In genomic region chr11:94328644-94329025, GRCm38 (mm10) we compare ENCODE assay signal across 8 mouse cellular contexts. TPM values are rescaled to one million over a fixed set of nuclear protein-coding genes. Genes with fewer than 3 reads are reported as not detected.
DNase-seq lines count a peak whose midpoint lies in the region; ATAC-seq lines count a peak whose summit lies in the region.

No protein-coding gene starts in this region.

- DNase-seq in lung, postnatal 14 days: no peak
- peak; percentile 76 for DNase-seq in embryonic facial prominence, embryonic 11.5 days (ENCODE audit: low spot score)
- DNase-seq in hindbrain, embryonic 14.5 days (ENCODE audit: low spot score): no peak
- DNase-seq in midbrain, embryonic 14.5 days: peak; percentile 68
- DNase-seq in thymus, postnatal 14 days: no peak
- DNase-seq in ovary, postnatal 10 days (ENCODE audit: low spot score): no peak
- DNase-seq in urinary bladder, adult 18-20 months (ENCODE audit: low spot score in 2 of 2): no peak

- peak overlapping the region; percentile 74 for H3K4me2 ChIP-seq in lung, embryonic 15.5 days
- H3K4me2 ChIP-seq in embryonic facial prominence, embryonic 11.5 days (ENCODE audit: low read depth, low read length): peak overlapping the region; percentile 59
- peak overlapping the region; percentile 81 for H3K4me2 ChIP-seq in hindbrain, embryonic 14.5 days (replicated peaks)
- H3K4me2 ChIP-seq in midbrain, embryonic 14.5 days (ENCODE audit: low read length): peak overlapping the region; percentile 64

- peak overlapping the region; percentile 99 for H3K27ac ChIP-seq in lung, embryonic 15.5 days
- peak overlapping the region; percentile 97 for H3K27ac ChIP-seq in embryonic facial prominence, embryonic 11.5 days (replicated peaks; ENCODE audit: low read depth, low read length)
- H3K27ac ChIP-seq in hindbrain, embryonic 14.5 days: peak overlapping the region; percentile 99
- H3K27ac ChIP-seq in midbrain, embryonic 14.5 days (replicated peaks; ENCODE audit: low read depth, low read length): peak overlapping the region; percentile 99

- no peaks in the 10 kb centered on the region for H3K9me3 ChIP-seq in lung, embryonic 15.5 days
- H3K9me3 ChIP-seq in embryonic facial prominence, embryonic 11.5 days (replicated peaks; ENCODE audit: control insufficient read depth, low read length): no peaks in the 10 kb centered on the region
- H3K9me3 ChIP-seq in hindbrain, embryonic 14.5 days (ENCODE audit: control insufficient read depth, low read length): no peaks in the 10 kb centered on the region
- H3K9me3 ChIP-seq in midbrain, embryonic 14.5 days (ENCODE audit: control insufficient read depth, low read length): no peaks in the 10 kb centered on the region

- no peaks in the 10 kb centered on the region for H3K36me3 ChIP-seq in lung, embryonic 15.5 days
- H3K36me3 ChIP-seq in embryonic facial prominence, embryonic 11.5 days (replicated peaks; ENCODE audit: control insufficient read depth, insufficient read depth, low read depth, low read length): no peaks in the 10 kb centered on the region
- peaks cover 2% of the 10 kb centered on the region for H3K36me3 ChIP-seq in hindbrain, embryonic 14.5 days (replicated peaks; ENCODE audit: control insufficient read depth, insufficient read depth)
- 0 out of 2 replicates have a peak, but pooled peaks cover under 1% of the 10 kb centered on the region for H3K36me3 ChIP-seq in midbrain, embryonic 14.5 days (ENCODE audit: control insufficient read depth, insufficient read depth, low read length)

- no peaks in the 10 kb centered on the region for H3K27me3 ChIP-seq in lung, embryonic 15.5 days
- no peaks in the 10 kb centered on the region for H3K27me3 ChIP-seq in embryonic facial prominence, embryonic 11.5 days (ENCODE audit: control insufficient read depth, insufficient read depth, low read length)
- H3K27me3 ChIP-seq in hindbrain, embryonic 14.5 days (ENCODE audit: control insufficient read depth, insufficient read depth, low read length): no peaks in the 10 kb centered on the region
- H3K27me3 ChIP-seq in midbrain, embryonic 14.5 days (ENCODE audit: control insufficient read depth, insufficient read depth, low read length): no peaks in the 10 kb centered on the region

- no peak for ATAC-seq in lung, embryonic 15.5 days (ENCODE audit: borderline replicate concordance, extremely low read depth, low FRiP score, low TSS enrichment)
- ATAC-seq in embryonic facial prominence, embryonic 11.5 days (replicated peaks; ENCODE audit: insufficient number of reproducible peaks, low FRiP score, low TSS enrichment, low read depth): no peak
- no peak for ATAC-seq in hindbrain, embryonic 14.5 days (ENCODE audit: low FRiP score)
- ATAC-seq in midbrain, embryonic 14.5 days (ENCODE audit: low FRiP score, low TSS enrichment): no peak

- H3K4me1 ChIP-seq in lung, embryonic 15.5 days: peaks cover 32% of the 10 kb centered on the region
- H3K4me1 ChIP-seq in embryonic facial prominence, embryonic 11.5 days (ENCODE audit: control insufficient read depth, insufficient read depth, low read length): no peaks in the 10 kb centered on the region
- H3K4me1 ChIP-seq in hindbrain, embryonic 14.5 days (replicated peaks; ENCODE audit: control insufficient read depth, insufficient read depth, low read length): peaks cover 35% of the 10 kb centered on the region
- peaks cover 24% of the 10 kb centered on the region for H3K4me1 ChIP-seq in midbrain, embryonic 14.5 days (ENCODE audit: control insufficient read depth, insufficient read depth, low read length)

- peak overlapping the region; percentile 88 for H3K9ac ChIP-seq in lung, embryonic 15.5 days
- H3K9ac ChIP-seq in embryonic facial prominence, embryonic 11.5 days (replicated peaks; ENCODE audit: low read length): peak overlapping the region; percentile 93
- H3K9ac ChIP-seq in hindbrain, embryonic 14.5 days: peak overlapping the region; percentile 96
- H3K9ac ChIP-seq in midbrain, embryonic 14.5 days (replicated peaks; ENCODE audit: low read length): peak overlapping the region; percentile 97

- WGBS in lung, embryonic 15.5 days: under 1% methylated on average over 10 of the region's 10 CpGs
- 1% methylated on average over 10 of the region's 10 CpGs for WGBS in embryonic facial prominence, embryonic 11.5 days
- WGBS in hindbrain, embryonic 14.5 days: 2% methylated on average over 10 of the region's 10 CpGs
- WGBS in midbrain, embryonic 14.5 days: 1% methylated on average over 10 of the region's 10 CpGs

- peak overlapping the region; percentile 85 for H3K4me3 ChIP-seq in lung, embryonic 15.5 days
- H3K4me3 ChIP-seq in embryonic facial prominence, embryonic 11.5 days (ENCODE audit: low read depth, low read length): peak overlapping the region; percentile 72
- H3K4me3 ChIP-seq in hindbrain, embryonic 14.5 days (replicated peaks; ENCODE audit: low read length): peak overlapping the region; percentile 56
- H3K4me3 ChIP-seq in midbrain, embryonic 14.5 days (replicated peaks; ENCODE audit: low read depth, low read length): peak overlapping the region; percentile 65

RNA-seq across cellular contexts. Expression of gene Ankrd40, which starts 0.8 kb away (rescaled TPM):
- polyA plus RNA-seq in lung, embryonic 15.5 days (2015; fragmentation: Nextera tagmentation; extraction: Ambion mirVana): 25.5 and 25.6 TPM in 2 replicates
- 19.9 and 23.5 TPM in 2 replicates for polyA plus RNA-seq in embryonic facial prominence, embryonic 11.5 days (2014; fragmentation: Nextera tagmentation; extraction: Ambion mirVana)
- 12.8 and 12.9 TPM in 2 replicates for polyA plus RNA-seq in hindbrain, embryonic 14.5 days (2014; fragmentation: Nextera tagmentation; extraction: Ambion mirVana)
- 11.9 and 13.1 TPM in 2 replicates for polyA plus RNA-seq in midbrain, embryonic 14.5 days (2014; fragmentation: Nextera tagmentation; extraction: Ambion mirVana)

RNA-seq across cellular contexts. Expression of gene Luc7l3, which starts 6.8 kb away (rescaled TPM):
- 107 TPM in 2 replicates for polyA plus RNA-seq in lung, embryonic 15.5 days (2015; fragmentation: Nextera tagmentation; extraction: Ambion mirVana)
- 114 and 126 TPM in 2 replicates for polyA plus RNA-seq in embryonic facial prominence, embryonic 11.5 days (2014; fragmentation: Nextera tagmentation; extraction: Ambion mirVana)
- 94.9 and 105 TPM in 2 replicates for polyA plus RNA-seq in hindbrain, embryonic 14.5 days (2014; fragmentation: Nextera tagmentation; extraction: Ambion mirVana)
- polyA plus RNA-seq in midbrain, embryonic 14.5 days (2014; fragmentation: Nextera tagmentation; extraction: Ambion mirVana): 122 and 144 TPM in 2 replicates

RNA-seq across cellular contexts. Expression of gene Gm21885, which starts 47.0 kb away (rescaled TPM):
- polyA plus RNA-seq in lung, embryonic 15.5 days (2015; fragmentation: Nextera tagmentation; extraction: Ambion mirVana): not detected in 2 replicates
- polyA plus RNA-seq in embryonic facial prominence, embryonic 11.5 days (2014; fragmentation: Nextera tagmentation; extraction: Ambion mirVana): 0.29 TPM in 1 of 2 replicates, not detected in the other
- 0.38 TPM in 1 of 2 replicates, not detected in the other for polyA plus RNA-seq in hindbrain, embryonic 14.5 days (2014; fragmentation: Nextera tagmentation; extraction: Ambion mirVana)
- polyA plus RNA-seq in midbrain, embryonic 14.5 days (2014; fragmentation: Nextera tagmentation; extraction: Ambion mirVana): 0.50 and 0.57 TPM in 2 replicates

Comparison
In these comparisons a context has a peak if more than half of its experiments do, and no peak if none do; other contexts are left out.
1. DNase-seq: peak in embryonic facial prominence, embryonic 11.5 days (single experiment) and midbrain, embryonic 14.5 days (single experiment); none in lung, postnatal 14 days (single experiment), hindbrain, embryonic 14.5 days (single experiment), thymus, postnatal 14 days (single experiment), ovary, postnatal 10 days (single experiment) and urinary bladder, adult 18-20 months (0 of 2).
2. Peak in every context shown above with its lines, with median percentiles within 50 percentile points of each other: H3K27ac ChIP-seq, H3K4me2 ChIP-seq, H3K4me3 ChIP-seq and H3K9ac ChIP-seq.